Mouse (Mus musculus): ENCODE measurements around the gene Tmem59. TPM values are rescaled to one million over a fixed set of nuclear protein-coding genes. Genes with fewer than 3 reads are reported as not detected.

Gene Tmem59
- total RNA-seq, 2 experiments from 2014 or later = 207 TPM

DNA sequence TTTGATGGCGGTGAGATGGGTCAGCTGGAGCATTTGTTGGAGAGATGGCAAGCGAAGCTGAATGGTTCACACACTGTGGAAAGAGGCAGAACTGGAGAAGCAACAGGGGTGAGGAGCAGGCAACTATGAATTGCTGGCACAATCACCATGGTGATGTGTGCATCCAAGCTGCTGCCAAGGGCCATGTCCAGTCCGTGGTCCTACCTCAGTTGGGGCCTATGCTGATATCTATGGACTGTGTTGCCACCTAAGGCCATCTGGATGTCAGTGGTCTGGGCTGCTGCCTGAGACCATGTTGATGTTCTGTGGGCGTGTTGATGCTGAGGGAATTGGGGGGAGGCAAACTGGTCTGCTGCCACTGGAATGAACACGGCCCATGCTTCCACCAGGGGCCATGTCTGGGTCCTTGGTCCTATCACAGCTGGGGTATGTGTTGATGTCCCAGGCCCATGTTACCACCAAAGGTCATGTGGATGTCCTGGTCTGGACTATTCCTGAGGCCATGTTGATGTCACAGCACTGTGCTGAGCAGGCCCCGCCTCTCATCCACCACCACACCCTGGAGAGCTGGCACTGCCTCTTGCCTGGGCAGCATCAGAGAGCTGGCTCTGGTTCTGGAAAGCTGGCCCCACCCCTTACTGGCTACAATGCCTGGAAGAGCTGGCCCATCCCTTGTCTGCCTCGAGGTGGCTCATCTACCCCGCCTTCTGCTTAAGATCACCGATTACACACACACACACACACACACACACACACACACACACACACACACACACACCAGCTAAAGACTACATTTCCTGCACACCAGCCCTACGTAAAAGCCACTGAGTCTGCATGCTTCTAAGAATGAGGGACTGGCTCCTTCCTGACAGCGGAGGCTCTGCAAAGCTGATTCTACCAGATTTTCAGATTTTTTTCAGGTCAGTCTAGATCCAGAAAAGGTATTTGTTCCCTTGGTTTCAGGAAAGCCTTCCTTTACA is 45.3 kb downstream of the Tmem59 start:
- Histone ChIP-seq H3K4me3 (no peak overlapping the region), H3K27ac (no peak overlapping the region)
- TF ChIP-seq CTCF (conservative IDR thresholded peaks at IDR 0.05) = no peak
- peak; percentile 11 to 22 for DNase-seq (ENCODE audit: low spot score in 2 of 2)

DNA sequence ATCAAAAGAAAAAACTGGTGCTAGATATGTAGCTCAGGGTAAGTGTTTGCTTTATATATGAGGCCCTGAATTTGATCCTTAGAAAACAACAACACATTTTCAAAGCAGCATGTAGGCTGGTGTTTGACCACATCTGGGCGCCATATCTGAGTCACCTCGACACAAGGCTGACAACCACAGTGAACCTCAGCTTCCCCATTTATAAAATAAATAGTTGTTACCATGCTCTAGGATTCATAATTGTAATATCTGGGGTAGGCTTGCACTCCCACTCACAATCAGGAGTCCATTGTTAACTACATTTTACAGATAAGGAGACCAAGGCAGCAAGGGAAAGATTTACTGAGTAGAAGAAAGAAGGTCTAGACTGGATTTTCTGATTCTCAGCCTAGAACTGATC is 48.1 kb downstream of the Tmem59 start:
- no peak overlapping the region for H3K4me3 ChIP-seq
- DNase-seq (ENCODE audit: low spot score in 2 of 2) = no peak
- no peak overlapping the region for H3K27ac ChIP-seq
- no peak for TF ChIP-seq CTCF (conservative IDR thresholded peaks at IDR 0.05)

DNA sequence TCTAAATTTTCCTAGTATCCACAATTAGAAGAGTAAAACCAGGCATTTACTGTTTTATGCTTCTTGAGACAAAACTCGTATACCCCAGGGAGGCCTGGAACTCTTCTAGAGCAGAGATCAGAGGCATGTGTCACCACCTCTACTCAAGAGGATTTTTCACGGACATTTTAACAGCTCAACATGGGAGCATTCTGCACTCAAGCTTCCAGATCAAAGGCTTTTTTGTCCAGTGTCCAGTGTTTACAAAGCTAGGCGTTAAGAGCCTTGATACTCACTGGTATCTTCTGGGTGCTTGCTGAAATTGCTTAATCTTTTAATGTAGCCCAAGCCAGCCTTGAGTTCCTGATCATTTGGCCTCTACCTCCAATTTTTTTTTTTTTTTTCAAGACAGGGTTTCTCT is 54.0 kb downstream of the Tmem59 start:
- no peak for DNase-seq (ENCODE audit: low spot score in 2 of 2)
- Histone ChIP-seq H3K4me3 (no peak overlapping the region), H3K27ac (no peak overlapping the region)
- no peak for TF ChIP-seq CTCF (conservative IDR thresholded peaks at IDR 0.05)

DNA sequence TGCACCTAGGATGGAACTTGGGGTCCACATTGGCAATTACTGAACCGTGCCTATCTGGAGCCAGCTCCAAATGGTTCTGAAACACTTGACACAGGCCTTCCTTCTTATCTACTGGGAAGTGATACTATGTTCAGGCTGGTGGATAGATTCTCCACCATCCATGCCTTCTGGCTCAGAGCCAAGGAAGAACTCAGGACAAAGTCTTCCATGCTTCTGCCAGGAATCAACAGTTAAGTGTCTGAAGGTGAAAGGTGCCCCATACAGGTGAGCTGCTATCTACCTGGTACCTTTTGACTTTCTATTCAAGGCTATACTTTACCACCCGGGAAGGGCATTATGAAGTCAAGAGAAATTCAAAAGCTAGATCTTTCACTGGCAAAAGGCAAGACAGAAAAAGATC is 60.1 kb downstream of the Tmem59 start:
- no peak for DNase-seq (ENCODE audit: low spot score in 2 of 2)
- H3K4me3 ChIP-seq = no peak overlapping the region
- no peak for TF ChIP-seq CTCF (conservative IDR thresholded peaks at IDR 0.05)
- no peak overlapping the region for H3K27ac ChIP-seq

DNA sequence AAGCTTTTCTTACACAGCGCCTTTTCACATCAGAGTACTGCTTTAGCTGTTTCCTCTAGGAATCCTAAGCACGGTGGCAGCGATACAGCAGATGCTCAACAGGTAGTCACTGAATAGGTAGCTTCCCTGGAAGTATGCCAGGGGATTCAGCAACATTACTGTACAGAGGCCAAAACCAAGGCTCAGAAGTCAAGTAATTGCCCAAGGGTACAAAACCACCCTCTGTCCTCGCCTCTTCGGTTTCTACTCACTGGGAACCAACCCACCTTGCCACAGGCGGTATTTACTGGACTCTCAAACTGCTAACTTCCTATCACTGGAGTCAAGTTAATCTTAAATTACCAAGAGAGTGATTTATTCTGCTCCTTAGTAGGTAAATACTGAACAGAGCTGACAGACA is 62.0 kb downstream of the Tmem59 start:
- no peak overlapping the region for H3K27ac ChIP-seq
- no peak for TF ChIP-seq CTCF (conservative IDR thresholded peaks at IDR 0.05)
- no peak for DNase-seq (ENCODE audit: low spot score in 2 of 2)
- H3K4me3 ChIP-seq = no peak overlapping the region

DNA sequence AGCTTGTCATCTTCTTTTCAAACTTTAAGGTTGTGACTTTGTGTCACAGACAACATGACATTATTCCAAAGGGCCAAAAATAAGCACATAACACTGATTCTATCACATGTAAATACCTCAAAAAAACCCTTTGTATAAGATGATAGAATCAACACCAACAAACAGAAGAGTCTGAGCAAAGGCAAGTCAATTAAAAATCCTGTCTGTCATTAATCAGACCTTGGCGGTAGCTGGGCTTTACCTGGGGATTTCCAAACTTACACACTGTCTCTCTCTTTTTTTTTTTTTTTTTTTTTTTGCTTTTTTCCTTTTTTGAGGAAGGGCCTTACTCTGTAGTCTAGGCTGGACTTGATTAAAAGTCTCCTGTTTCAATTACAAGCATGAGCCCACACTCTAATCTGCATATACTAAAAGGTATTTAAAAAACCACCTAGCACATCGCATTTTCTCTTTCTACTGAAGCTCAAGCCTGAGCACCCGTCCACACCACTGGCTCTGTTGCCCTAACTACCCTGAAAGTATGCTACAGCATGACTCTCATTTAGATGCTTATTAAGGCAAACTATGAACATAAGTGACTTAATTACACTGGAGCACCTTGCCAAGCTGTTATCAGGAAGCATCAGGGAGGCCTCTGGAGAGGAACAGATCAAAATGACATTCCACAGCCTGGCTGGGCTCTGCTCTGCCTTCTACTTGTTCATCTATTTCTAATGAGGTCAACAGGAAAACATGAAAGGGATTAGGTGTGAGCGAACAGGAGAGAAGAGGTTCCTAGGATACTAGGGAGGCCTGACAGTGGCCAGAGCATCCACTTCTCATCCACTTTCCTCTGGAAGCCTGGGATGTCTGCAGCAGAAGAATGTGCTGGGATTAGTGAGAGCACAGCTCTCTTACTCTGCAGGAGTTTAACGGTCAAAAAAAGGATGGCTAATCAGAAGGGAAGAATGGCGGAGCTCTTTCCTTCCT is 65.5 kb downstream of the Tmem59 start:
- H3K27ac ChIP-seq = peak overlapping the region; percentile 72
- TF ChIP-seq CTCF (conservative IDR thresholded peaks at IDR 0.05) = no peak
- H3K4me3 ChIP-seq = no peak overlapping the region
- no peak for DNase-seq (ENCODE audit: low spot score in 2 of 2)

DNA sequence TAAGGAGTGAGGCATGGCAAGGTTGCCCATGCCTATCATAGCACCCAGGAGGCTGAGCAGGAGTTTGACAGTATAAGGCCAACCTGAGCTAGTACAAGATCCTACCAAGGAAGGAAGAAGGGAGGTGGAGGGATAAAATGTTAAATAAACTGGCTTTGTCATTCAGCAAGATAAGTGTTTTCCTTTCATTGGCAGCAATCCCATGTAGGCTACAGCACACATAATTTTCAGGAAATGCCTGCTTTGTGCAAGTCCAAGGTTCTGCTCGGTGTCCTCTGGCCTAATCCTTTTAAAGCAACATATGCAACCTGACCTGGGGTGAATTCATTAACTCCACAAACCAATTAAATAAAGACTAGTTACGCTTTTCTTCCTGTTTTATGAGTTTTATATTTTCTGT is 67.2 kb downstream of the Tmem59 start:
- TF ChIP-seq CTCF (conservative IDR thresholded peaks at IDR 0.05) = no peak
- Histone ChIP-seq H3K4me3 (no peak overlapping the region), H3K27ac (no peak overlapping the region)
- no peak for DNase-seq (ENCODE audit: low spot score in 2 of 2)

DNA sequence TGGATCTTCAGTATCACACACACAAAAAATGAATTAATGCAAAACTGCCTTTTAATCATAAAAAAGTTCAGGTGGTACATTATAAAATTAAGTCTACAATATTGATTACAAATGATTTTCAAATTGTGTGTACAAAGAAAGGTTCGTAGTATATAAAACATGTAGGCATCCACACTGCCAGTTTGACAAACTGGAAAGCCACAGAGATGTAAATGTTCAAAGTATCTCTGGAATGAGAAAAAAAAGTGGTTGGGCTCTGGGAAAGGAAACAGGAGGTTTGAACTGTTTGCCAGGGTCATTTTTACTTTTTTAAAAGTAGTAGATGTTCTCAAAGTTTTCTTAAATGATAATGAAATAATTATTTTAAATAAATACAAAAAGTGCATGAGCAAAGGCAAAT is 67.8 kb downstream of the Tmem59 start:
- no peak for DNase-seq (ENCODE audit: low spot score in 2 of 2)
- no peak overlapping the region for H3K4me3 ChIP-seq
- TF ChIP-seq CTCF (conservative IDR thresholded peaks at IDR 0.05) = no peak

DNA sequence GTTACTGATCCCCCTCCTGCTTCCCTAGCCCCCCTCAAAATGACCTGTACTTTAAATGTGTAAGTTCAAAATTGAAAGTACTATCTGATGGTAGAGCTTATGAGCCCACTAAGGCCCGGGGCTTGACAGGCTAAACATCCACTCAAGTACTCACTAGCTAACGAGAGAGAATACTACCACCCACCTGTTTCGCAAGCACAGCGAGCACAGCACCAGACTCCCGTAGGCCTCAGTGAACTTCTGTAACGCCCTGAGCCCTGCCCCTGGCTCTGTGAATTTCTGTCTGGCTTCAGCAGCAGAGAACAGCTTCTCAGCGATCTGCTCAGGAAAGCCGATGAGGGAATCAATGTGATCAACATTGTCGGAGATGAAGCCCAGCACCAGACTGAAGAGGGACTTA is 68.9 kb downstream of the Tmem59 start:
- no peak for DNase-seq (ENCODE audit: low spot score in 2 of 2)
- Histone ChIP-seq H3K4me3 (no peak overlapping the region; the same call in 1 of the 2 replicates), H3K27ac (peak overlapping the region; percentile 66)
- no peak for TF ChIP-seq CTCF (conservative IDR thresholded peaks at IDR 0.05)

More for the DNA sequence above, 67.8 kb downstream of the Tmem59 start:
- no peak overlapping the region for H3K27ac ChIP-seq

DNA sequence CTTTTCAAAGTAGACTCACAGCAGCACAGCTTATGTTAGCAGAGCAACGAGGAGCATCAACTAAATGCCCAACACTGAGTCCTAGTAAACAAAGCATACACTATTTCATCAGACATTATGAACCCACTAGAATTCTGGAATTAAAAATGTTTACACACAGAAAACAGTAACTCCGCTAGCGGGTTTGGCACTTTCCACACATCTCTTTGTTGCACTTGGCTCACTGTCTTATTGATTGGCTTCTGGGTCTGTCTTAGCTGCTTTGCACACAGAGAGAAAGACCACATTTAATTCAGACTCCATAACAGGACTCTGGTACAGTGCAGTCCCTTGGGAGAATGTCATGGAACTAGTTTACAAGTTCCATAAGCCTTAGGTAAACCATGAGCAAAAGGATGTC is 69.9 kb downstream of the Tmem59 start:
- no peak for DNase-seq (ENCODE audit: low spot score in 2 of 2)

DNA sequence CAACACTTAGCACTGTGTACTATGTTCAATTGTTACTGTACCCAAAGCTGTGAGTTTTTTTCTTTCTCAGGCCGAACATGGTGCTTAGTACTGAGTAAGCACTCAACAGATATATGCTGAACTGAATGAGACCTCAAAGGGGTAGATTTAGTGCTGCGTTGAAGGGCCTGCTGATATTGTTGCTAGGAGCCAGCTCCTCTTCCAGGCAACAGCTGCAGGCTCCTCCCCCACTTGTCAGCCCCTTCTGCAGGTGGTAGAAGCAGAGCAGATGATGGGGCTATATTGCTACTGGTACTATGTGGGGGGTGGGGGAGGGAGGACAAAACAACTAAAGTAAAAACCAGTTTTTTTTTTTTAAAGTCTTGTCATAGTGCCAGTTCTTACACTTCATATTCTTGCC is 71.3 kb downstream of the Tmem59 start:
- TF ChIP-seq CTCF (conservative IDR thresholded peaks at IDR 0.05) = no peak
- Histone ChIP-seq H3K4me3 (no peak overlapping the region), H3K27ac (peak overlapping the region; percentile 66)
- no peak for DNase-seq (ENCODE audit: low spot score in 2 of 2)

More for the DNA sequence above, 69.9 kb downstream of the Tmem59 start:
- TF ChIP-seq CTCF (conservative IDR thresholded peaks at IDR 0.05) = no peak
- H3K27ac ChIP-seq = peak overlapping the region; percentile 66
- no peak overlapping the region for H3K4me3 ChIP-seq

DNA sequence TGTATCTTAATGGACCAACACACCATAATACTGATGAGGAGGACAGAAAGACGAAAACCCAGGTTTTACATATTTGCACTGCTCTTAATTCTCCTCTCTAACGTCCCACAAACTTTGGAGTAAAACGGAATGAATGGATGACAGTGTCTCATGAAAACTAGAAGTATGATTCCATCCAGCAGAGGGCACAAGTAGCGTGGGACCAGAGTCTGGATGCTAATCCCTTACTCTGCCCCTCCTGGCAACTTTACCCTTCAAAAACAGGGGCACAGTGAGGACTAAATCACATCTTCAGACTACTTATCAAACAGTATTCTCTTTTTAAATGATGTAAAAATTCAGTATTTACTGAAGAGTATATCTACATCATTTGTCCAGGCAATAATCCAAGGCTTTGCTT is 72.3 kb downstream of the Tmem59 start:
- Histone ChIP-seq H3K27ac (peak overlapping the region; percentile 66), H3K4me3 (no peak overlapping the region)
- peak; percentile 51 to 58 for DNase-seq (ENCODE audit: low spot score in 2 of 2)
- TF ChIP-seq CTCF (conservative IDR thresholded peaks at IDR 0.05) = peak; percentile 85

Other genes starting within 250 kb of the Tmem59 start
- 10 to 100 TPM; 59.4 to 59.9 TPM for gene Mrpl37, start 111.5 kb upstream of the Tmem59 start, total RNA-seq (2021)
- 1 to 10 TPM; 3.9 to 9.6 TPM for gene Cyb5rl, start 111.4 kb upstream of the Tmem59 start, total RNA-seq (2021)
- gene Cdcp2, start 81.5 kb upstream of the Tmem59 start, total RNA-seq (2021) = not detected
- gene Tceanc2, start 717 bp downstream of the Tmem59 start, total RNA-seq (2021) = 10 to 100 TPM; 14.6 to 18.0 TPM
- not detected for gene Ldlrad1, start 30.8 kb downstream of the Tmem59 start, total RNA-seq (2021)
- gene Lrrc42, start 75.1 kb downstream of the Tmem59 start, total RNA-seq (2021) = 10 to 100 TPM; 31.7 to 33.4 TPM
- 10 to 100 TPM; 22.9 to 26.0 TPM for gene Hspb11, start 75.2 kb downstream of the Tmem59 start, total RNA-seq (2021)
- not detected for gene Dio1, start 128.8 kb downstream of the Tmem59 start, total RNA-seq (2021)
- gene Yipf1, start 136.0 kb downstream of the Tmem59 start, total RNA-seq (2021) = 10 to 100 TPM; 49.4 to 51.2 TPM
- gene Ndc1, start 189.4 kb downstream of the Tmem59 start, total RNA-seq (2021) = 10 to 100 TPM; 11.7 to 11.8 TPM

Measured in layer of hippocampus, adult 2 months (tissue).